Mouse (Mus musculus): ENCODE data around the gene Clec2g.

The Clec2g gene

DNA sequence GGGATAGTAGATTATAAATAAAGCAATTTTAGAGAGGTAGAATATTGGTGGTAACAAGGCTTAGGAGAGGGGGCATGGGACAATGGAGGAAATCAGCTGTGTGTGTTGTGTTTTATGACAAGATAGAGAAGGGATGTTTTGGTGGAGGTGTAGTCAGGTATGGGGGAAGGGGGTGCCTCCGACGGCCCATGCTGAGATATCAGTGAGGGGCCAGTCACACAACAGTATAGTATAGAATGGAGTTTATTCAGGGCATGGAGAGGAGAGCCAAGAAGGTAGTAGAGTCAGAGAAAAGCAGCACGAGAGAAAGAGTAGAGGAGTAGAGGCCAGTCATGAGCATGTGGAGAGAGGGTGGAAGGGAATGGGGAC lies 76.3 kb downstream of the Clec2g start:
- TF ChIP-seq GATA4 (IDR thresholded peaks at IDR 0.05; ENCODE audit: insufficient replicate concordance, low read length), result no peak

- TF ChIP-seq GATA4 (IDR thresholded peaks at IDR 0.05; ENCODE audit: insufficient replicate concordance, low read length), result no peak
These were observed 78.8 kb downstream of the Clec2g start for GRCm38 (mm10) chr6:129012966-129013365.

DNA sequence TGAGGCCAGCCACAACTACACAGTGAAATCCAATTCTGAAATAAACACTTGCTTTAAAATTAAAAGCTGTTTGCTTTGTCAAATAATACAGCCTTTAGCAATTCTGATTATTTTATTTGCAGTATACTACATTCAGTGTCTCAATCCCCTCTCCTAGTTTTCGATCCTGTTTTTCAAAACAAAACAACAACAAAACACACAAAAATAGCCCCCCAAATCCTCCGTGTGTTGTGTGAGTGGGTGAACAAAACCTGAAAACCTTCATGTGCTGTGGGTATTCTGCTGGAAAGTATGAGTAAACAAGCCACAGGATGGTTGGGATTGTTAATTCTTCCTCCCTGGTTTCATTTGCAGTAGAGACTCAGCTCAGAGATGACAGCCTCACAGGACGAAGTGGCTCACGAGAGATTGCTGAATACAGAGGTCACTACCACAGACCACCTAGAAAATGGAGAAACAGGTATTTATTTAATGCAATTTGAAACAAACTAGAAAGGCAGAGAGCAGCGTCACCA lies 79.6 kb downstream of the Clec2g start:
- TF ChIP-seq GATA4 (IDR thresholded peaks at IDR 0.05; ENCODE audit: insufficient replicate concordance, low read length), result no peak

DNA sequence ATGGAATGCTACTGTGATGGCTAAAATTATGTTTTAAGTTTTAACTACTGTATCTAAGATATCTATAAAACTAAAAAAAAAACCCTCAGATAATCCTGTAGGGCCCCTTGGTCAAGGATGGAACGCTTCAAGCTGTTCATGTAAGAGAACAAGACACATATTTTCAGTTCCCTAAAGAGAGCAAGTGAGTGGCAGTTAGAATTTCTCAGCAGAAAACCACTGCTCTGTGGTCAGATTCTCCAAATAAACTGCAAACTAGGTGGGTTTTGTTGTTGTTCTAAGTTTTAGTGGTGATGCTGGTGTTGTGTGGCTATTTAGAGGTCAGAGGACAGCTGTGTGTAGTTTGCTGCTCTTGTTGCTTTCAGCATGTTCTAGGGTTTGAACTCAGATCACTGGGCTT lies 80.2 kb downstream of the Clec2g start:
- TF ChIP-seq GATA4 (IDR thresholded peaks at IDR 0.05; ENCODE audit: insufficient replicate concordance, low read length), result no peak

GRCm38 (mm10) chr6:129027451-129028248 lies 93.5 kb downstream of the Clec2g start:
- TF ChIP-seq GATA4 (IDR thresholded peaks at IDR 0.05; ENCODE audit: insufficient replicate concordance, low read length), result no peak

- no peak for TF ChIP-seq GATA4 (IDR thresholded peaks at IDR 0.05; ENCODE audit: insufficient replicate concordance, low read length)
These were observed 96.1 kb downstream of the Clec2g start for GRCm38 (mm10) chr6:129030175-129030824.

DNA sequence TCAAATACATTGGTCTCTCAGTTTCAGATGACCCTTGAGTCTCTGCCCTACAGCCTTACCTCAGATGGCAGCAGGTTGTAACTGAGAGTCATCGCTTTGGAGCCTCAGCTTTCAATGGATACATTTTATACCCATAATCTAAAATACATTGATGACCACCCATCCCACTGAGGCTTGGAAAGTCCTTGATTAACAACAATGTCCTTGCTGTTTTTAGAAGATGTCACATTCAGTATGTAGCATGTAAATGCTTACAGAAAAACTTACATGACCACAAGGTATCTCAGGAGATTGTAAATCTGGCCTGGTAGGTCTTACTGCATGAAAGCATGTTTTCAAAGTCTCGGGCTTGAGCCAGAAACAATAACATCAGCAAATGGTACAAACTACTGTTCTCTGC lies 96.8 kb downstream of the Clec2g start:
- no peak for TF ChIP-seq GATA4 (IDR thresholded peaks at IDR 0.05; ENCODE audit: insufficient replicate concordance, low read length)

GRCm38 (mm10) chr6:129033397-129033796 lies 99.2 kb downstream of the Clec2g start:
- no peak for TF ChIP-seq GATA4 (IDR thresholded peaks at IDR 0.05; ENCODE audit: insufficient replicate concordance, low read length)

All from liver, adult (tissue).